Mouse (Mus musculus) B cell, adult 2 months (primary cell): ENCODE measurements at regions not wholly inside any gene's neighbourhood (a gene's known extent, or its start where the extent isn't known, plus 50 kb on each side); places are given as distances from the start of the nearest gene placed in this dataset.

Experiments used
- DNase-seq, 2 experiments: peaks; one replicate each; pipeline ENCODE4 v3.0.0; 2022

- peak; percentile 77 to 82 for DNase-seq
These were observed 253.1 kb upstream of the Xylt1 start for GRCm38 (mm10) chr7:117127728-117128127.

- DNase-seq = no peak
These were observed 245.9 kb upstream of the Xylt1 start for GRCm38 (mm10) chr7:117134869-117135268.

GRCm38 (mm10) chr7:117138681-117139080, 242.1 kb upstream of the Xylt1 start:
- no peak for DNase-seq

- peak; percentile 16 for DNase-seq
These were observed 241.4 kb upstream of the Xylt1 start for GRCm38 (mm10) chr7:117139245-117139970.

GRCm38 (mm10) chr7:117139971-117140247, 240.9 kb upstream of the Xylt1 start:
- DNase-seq = no peak

- no peak for DNase-seq
These were observed 234.0 kb upstream of the Xylt1 start for GRCm38 (mm10) chr7:117146809-117147208.

GRCm38 (mm10) chr7:117150355-117150754, 230.4 kb upstream of the Xylt1 start:
- no peak for DNase-seq

GRCm38 (mm10) chr7:117153826-117154550, 226.8 kb upstream of the Xylt1 start:
- DNase-seq = no peak

- DNase-seq = no peak
These were observed 219.4 kb upstream of the Xylt1 start for GRCm38 (mm10) chr7:117161193-117161908.

- no peak for DNase-seq
These were observed 205.9 kb upstream of the Xylt1 start for GRCm38 (mm10) chr7:117174811-117175422.

GRCm38 (mm10) chr7:117184011-117184410, 196.8 kb upstream of the Xylt1 start:
- peak; percentile 8 to 16 for DNase-seq

GRCm38 (mm10) chr7:117185891-117186290, 194.9 kb upstream of the Xylt1 start:
- no peak for DNase-seq

GRCm38 (mm10) chr7:117196611-117197010, 184.2 kb upstream of the Xylt1 start:
- no peak for DNase-seq

- DNase-seq = no peak
These were observed 154.5 kb upstream of the Xylt1 start for GRCm38 (mm10) chr7:117226294-117226693.

GRCm38 (mm10) chr7:117229619-117230018, 151.2 kb upstream of the Xylt1 start:
- no peak for DNase-seq

- DNase-seq = no peak
These were observed 124.0 kb upstream of the Xylt1 start for GRCm38 (mm10) chr7:117256819-117257218.

GRCm38 (mm10) chr7:117258557-117258956, 122.2 kb upstream of the Xylt1 start:
- DNase-seq = no peak

- DNase-seq = no peak
These were observed 121.6 kb upstream of the Xylt1 start for GRCm38 (mm10) chr7:117259151-117259550.

GRCm38 (mm10) chr7:117259674-117260294, 121.0 kb upstream of the Xylt1 start:
- no peak for DNase-seq

- DNase-seq = no peak
These were observed 120.2 kb upstream of the Xylt1 start for GRCm38 (mm10) chr7:117260596-117260995.

GRCm38 (mm10) chr7:117263126-117263525, 117.7 kb upstream of the Xylt1 start:
- no peak for DNase-seq

- no peak for DNase-seq
These were observed 116.4 kb upstream of the Xylt1 start for GRCm38 (mm10) chr7:117264341-117264740.

- DNase-seq = no peak
These were observed 112.7 kb upstream of the Xylt1 start for GRCm38 (mm10) chr7:117268096-117268495.
